Mouse (Mus musculus) thymus, postnatal 4 days (tissue): Measurements from ENCODE around the gene Prpf6.

Source experiments
- DNase-seq: peaks from one replicate; pipeline ENCODE4 v3.0.0; 2021

Prpf6 gene

DNA sequence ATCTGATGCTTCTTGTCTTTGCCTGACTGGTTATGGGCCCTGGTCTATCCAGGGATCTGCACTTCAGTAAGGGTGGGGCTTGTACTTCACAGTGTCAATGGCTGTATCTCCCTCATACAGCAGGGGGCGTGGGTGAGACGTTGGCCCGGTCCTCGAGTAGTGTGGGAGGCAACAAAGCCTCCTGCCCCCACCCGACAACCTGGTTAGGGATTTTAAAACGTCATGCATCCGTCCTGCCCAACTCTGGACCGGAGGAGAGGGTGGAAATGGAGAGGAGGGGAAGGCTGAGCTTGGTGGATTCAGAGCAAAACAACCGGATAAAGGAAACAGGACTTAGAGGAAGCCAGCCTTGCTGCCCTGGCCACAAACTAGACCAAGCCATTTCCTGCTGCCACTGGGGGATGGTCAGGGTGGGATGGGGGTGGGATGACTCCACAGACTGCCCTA is 68.0 kb downstream of the Prpf6 start:
- DNase-seq = peak; percentile 85

GRCm38 (mm10) chr2:181662620-181663297 is 71.1 kb downstream of the Prpf6 start:
- no peak for DNase-seq

GRCm38 (mm10) chr2:181663298-181663630 is 71.6 kb downstream of the Prpf6 start:
- DNase-seq = no peak

DNA sequence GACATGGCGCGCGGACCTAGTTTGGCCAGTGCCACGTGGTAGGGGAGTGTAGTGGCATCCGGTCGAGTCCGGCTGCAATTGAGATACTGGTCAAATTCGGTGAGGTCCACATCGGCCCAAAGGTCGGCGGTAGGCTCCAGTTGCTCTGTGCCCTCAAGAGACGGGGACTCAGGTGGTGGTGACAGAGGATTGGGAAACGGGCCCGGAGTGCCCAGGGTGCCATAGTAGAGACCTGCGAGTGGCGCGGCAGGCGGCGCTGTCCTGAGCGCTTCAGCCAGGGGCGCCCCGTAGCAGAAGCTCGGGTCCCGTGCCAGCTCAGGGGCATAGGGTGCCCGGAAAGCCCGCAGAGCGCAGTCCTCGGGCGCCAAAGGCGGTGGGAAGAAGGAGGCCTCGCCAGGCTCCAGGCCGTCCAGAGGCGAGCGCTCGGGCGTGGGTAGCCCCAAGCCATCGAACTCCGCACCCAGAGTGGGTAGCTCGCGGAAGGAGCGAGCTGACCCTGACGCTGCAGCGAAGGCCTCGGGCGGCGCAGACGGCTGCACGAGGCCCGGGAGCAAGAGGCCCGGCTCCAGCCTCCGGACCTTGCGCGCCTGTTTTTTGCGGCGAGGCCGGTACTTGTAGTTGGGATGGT is 78.7 kb downstream of the Prpf6 start:
- DNase-seq = peak; percentile 40

GRCm38 (mm10) chr2:181670913-181671311 is 79.2 kb downstream of the Prpf6 start:
- no peak for DNase-seq

DNA sequence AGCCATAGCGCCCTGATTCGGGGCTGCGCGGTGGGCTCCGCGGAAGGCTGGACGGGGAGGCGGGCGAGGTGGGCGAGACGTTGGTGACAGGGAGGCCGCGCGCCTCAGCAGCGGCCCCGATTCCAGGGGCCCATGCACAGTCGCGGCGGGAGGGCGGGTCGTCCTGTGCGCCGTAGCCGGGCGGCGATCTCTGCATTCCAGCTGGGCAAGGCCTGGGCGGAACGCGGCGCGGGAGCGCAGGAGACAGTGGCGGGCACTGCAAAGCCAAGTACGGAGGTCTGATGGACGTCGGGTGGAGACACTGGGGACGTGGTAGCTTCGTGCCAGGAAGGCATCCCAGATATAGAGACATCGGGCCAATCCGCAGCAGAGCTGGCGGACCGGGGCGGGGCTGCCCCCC is 79.7 kb downstream of the Prpf6 start, which contains the start of gene Sox18:
TSS of gene Sox18 (minus strand) at position 315 of the 400 bp plus-strand sequence.
- no peak for DNase-seq

- DNase-seq = no peak
Measured at GRCm38 (mm10) chr2:181671984-181672383, 80.3 kb downstream of the Prpf6 start.

GRCm38 (mm10) chr2:181673501-181673900 is 81.8 kb downstream of the Prpf6 start:
- no peak for DNase-seq

DNA sequence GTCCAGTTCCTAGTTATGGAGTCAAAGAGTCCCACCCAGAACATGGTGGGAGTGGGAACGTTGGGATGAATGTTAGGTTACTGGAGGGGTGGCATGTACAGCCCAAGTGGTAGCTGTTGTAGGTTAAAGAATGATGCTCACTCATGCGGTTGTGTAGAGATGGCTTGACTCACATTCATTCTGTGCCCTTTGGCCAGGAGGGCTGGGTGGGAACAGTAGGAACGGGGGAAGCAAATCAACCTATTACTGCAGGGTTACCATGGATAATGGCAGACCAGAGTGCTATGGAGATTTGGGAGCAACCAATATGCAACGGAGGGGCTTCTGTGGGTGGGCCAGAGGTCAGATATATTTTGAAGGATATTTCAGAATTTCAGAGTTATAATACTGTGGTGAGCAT is 83.3 kb downstream of the Prpf6 start:
- no peak for DNase-seq

DNA sequence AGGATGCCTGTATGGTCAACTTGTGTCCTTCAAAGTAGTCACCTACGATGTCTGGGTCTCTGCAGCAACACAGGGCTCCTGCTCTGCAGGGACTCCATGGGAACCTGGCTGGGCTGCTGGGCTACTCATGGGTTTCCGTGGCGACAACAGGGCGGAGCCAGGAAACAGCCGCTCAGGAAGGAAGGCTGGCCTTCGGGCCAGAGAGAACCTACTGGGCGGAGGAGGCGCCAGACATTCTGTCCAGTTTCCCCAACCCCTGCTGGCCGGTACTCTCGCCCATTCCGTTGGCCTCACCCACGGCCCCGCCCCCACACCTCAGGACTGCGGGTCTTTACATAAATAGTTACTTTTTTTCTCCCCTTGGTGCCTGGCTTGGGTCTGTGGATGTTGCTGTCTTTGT is 83.8 kb downstream of the Prpf6 start:
- no peak for DNase-seq

- peak; percentile 40 for DNase-seq
Measured at GRCm38 (mm10) chr2:181676424-181676823, 84.8 kb downstream of the Prpf6 start.

GRCm38 (mm10) chr2:181677096-181677754 is 85.6 kb downstream of the Prpf6 start:
- DNase-seq = no peak

DNA sequence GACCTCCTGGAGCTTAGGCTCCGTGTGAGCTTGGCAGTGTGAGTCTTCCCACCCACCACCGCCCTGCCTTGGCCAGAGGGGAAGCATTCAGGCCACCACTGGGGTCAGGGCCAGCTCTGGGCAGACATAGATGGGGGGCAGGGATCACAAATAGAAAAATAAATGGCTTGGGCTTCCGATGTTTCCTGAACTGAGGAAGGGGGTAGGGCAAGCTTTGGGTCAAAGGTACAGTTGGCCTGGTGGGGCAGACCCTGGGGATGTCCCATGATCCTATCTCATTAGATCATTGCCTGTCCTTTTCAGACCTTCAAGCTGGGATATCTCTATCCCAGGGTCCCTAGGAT is 86.1 kb downstream of the Prpf6 start:
- no peak for DNase-seq

DNA sequence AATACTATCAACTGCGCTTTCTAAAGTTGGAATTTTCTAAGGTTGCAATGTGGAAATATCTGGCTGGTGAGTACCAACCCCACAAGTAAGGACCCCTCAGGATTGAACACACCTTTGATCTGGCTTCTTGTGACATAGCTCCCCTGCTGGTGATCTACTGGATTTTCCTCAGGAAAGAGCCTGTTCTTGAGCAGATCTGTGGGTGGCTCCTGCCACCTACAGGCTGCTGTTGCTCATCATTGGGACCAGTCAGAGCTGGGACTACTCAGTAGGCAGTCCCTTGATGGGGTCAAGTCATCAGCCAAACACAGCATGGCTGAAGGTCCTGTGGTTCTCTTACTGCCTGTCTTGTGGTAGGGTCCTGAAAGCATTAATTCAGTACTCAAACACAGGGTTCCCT is 87.1 kb downstream of the Prpf6 start:
- peak; percentile 77 for DNase-seq

- DNase-seq = peak; percentile 74
Measured at GRCm38 (mm10) chr2:181679951-181680715, 88.5 kb downstream of the Prpf6 start, which contains the start of gene Tcea2. Gene Tcea2, plus strand, starts transcription at chr2:181680310.

GRCm38 (mm10) chr2:181680716-181681117 is 89.0 kb downstream of the Prpf6 start:
- peak; percentile 40 for DNase-seq

GRCm38 (mm10) chr2:181681978-181682377 is 90.3 kb downstream of the Prpf6 start:
- DNase-seq = no peak

DNA sequence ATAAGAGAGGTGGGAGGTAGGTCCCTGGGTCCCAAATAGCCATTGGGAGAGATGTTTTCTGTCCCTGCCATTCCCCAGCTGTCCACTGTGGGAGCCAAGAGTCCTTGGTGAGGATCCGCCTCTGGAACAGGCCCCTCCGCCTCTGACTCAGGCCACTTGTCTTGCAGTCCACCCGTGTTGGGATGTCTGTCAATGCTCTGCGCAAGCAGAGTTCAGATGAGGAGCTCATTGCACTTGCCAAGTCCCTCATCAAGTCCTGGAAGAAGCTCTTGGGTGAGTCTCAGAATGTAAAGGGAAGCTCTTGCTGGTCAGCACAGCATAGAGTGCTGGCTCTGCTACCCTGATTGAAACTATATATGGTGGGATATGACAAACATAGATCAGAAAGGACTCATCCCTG is 91.7 kb downstream of the Prpf6 start:
- DNase-seq = no peak

GRCm38 (mm10) chr2:181684713-181685112 is 93.0 kb downstream of the Prpf6 start:
- DNase-seq = no peak

DNA sequence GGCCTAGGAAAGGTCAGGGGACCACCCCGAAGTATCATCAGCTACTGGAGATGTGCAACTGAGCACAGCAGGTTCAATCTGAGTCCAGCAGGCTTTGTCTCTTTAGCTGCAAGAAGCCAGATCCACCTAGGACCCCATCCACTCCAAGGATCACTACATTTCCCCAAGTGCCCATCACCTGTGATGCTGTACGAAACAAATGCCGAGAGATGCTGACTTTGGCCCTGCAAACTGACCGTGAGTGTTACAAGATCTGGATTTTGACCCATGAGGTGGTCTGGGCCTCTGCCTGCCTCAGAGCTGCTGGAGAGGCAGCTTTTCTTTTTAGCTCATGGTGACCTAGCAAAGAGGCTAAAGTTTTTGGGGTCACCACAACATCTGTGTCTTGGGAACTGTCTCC is 94.0 kb downstream of the Prpf6 start:
- no peak for DNase-seq

DNA sequence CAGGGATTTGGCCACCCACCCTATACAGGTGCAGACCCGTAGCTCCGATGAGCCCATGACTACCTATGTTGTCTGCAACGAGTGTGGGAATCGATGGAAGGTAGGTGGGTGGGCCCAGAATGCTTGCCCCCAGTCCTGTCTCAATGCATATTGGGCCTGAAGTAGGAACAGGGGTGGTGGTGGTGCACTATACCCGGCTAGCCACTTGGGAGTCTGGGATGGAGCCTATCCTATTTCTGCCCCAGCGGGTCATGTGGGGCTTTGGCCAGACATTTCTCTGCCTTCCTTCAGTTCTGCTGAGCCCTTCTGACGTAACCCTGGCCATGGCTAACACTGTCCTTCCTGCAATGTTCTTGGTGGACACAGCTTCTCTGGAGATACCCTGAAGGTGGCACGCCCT is 95.9 kb downstream of the Prpf6 start:
- DNase-seq = no peak

GRCm38 (mm10) chr2:181689466-181690160 is 97.9 kb downstream of the Prpf6 start:
- peak; percentile 51 for DNase-seq

- DNase-seq = no peak
Measured at GRCm38 (mm10) chr2:181691083-181691482, 99.4 kb downstream of the Prpf6 start.
